Mouse (Mus musculus) megakaryocyte, embryonic 14.5 days (primary cell): ENCODE data around the gene Smndc1.

Experiments used
- FLI1 ChIP-seq: IDR thresholded peaks from 2 replicates; pipeline ENCODE4 v1.6.1; 2012; ENCODE audit warnings: low read length, inconsistent platforms, mixed read lengths
- GATA1 ChIP-seq: IDR thresholded peaks from 3 replicates; pipeline ENCODE4 v1.6.1; 2012; ENCODE audit warnings: mixed read lengths, low read length, inconsistent platforms, borderline replicate concordance

- TF ChIP-seq GATA1 (no peak), FLI1 (no peak)
Observed at GRCm38 (mm10) chr19:53360265-53360958, 30.0 kb downstream of the Smndc1 start.
